Mouse (Mus musculus) lung, postnatal 25 days (tissue): ENCODE results near the gene Vmn1r50.
"Not testable (repeated sequence)": the region's sequence is repeated elsewhere in the genome, so short reads cannot be mapped to it uniquely, and the experiment has no call there.

Experiments
- DNase-seq: peaks from one replicate; pipeline ENCODE4 v3.0.0; 2022; ENCODE audit warnings: low spot score

Gene Vmn1r50

DNA sequence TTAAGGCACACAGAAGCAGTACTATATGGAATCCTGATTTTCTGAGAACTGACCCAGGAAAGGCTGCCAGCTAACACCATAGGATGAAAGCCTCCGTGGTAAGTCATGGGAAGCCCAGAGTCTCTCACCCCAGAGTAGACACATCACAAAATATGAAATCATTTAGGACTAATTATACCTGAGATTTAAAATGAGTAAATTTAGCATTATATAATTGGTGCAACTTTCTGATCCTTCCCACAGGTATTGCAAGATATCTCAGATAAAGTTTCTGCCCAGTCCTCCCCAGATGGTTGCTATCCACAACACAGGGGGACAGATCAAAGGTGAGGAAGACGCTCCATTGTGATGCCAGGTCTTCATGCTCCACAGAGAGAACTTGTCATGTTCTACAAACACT lies at the start of gene Vmn1r50:
TSS of gene Vmn1r50 (plus strand) at position 301 of the 400 bp plus-strand sequence.
- no peak for DNase-seq

GRCm38 (mm10) chr6:90078406-90078805 lies 22.8 kb upstream of the Vmn1r50 start, which contains the start of gene Vmn1r49:
Vmn1r49 (minus strand) TSS chr6:90078506.
- DNase-seq, result no peak

- no peak for DNase-seq
Observed at GRCm38 (mm10) chr6:90100566-90100965, 664 bp upstream of the Vmn1r50 start.

DNA sequence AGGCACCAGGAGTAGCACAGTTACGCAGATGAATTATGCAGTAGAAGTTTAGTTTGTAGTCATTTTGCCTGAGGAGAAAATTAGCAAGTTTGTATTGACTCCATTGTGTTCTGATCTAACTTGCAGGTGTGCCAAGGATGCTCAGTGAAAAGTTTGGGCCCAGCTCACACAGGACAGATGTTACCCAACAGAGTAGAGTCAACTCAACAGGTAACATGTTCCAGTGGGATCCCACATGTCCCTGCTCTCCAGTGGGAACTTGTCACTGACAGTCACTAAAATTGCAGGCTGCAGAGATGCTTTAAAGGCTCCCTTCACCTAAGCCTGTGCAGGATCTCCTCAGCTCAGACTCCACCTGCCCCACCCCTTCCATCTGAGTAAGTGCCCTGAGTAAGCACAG lies 21.1 kb downstream of the Vmn1r50 start, which contains the start of gene Vmn1r51:
TSS of gene Vmn1r51 (plus strand) at position 301 of the 400 bp plus-strand sequence.
- not testable (repeated sequence) for DNase-seq
